Mouse (Mus musculus) heart, postnatal 10 days (tissue): ENCODE measurements around the gene Zrsr1. TPM values are rescaled to one million over a fixed set of nuclear protein-coding genes. Genes with fewer than 3 reads are reported as not detected.

ENCODE experiments used
- DNase-seq, 2 experiments: peaks; one replicate each; pipeline ENCODE4 v3.0.0; 2021
- intact Hi-C: fragments of 180-260 bp; cut with DNase I; formaldehyde crosslinking; loops from one replicate; pipeline ENCODE4 v1.15.1; 2025
- total RNA-seq, 2 experiments: library from RNA; stranded (reverse); gene quantifications; 2 replicates each; pipeline ENCODE4 v1.2.3; 2021

Gene Zrsr1
- total RNA-seq, result 10 to 100 TPM in 1 of 2 experiments, 1 to 10 TPM in 1; 8.8 to 10.1 TPM

- peak; percentile 59 to 64 for DNase-seq
- intact Hi-C loops, result no loop called here
These were observed at the start of gene Zrsr1 for GRCm38 (mm10) chr11:22971835-22972709. Gene Zrsr1, plus strand, starts transcription at chr11:22972005.

GRCm38 (mm10) chr11:22922546-22922945, 49.3 kb upstream of the Zrsr1 start:
- DNase-seq, result no peak
- intact Hi-C loops, result no loop called here

- intact Hi-C loops, result no loop called here
- no peak for DNase-seq
These were observed 48.2 kb upstream of the Zrsr1 start for GRCm38 (mm10) chr11:22923606-22924005.

GRCm38 (mm10) chr11:22928586-22929169, 43.1 kb upstream of the Zrsr1 start:
- intact Hi-C loops, result no loop called here
- no peak for DNase-seq

- no peak for DNase-seq
- intact Hi-C loops, result no loop called here
These were observed 41.7 kb upstream of the Zrsr1 start for GRCm38 (mm10) chr11:22930129-22930528.

- intact Hi-C loops, result no loop called here
- DNase-seq, result no peak
These were observed 40.4 kb upstream of the Zrsr1 start for GRCm38 (mm10) chr11:22931320-22931905.

- DNase-seq, result no peak
These were observed 39.6 kb upstream of the Zrsr1 start for GRCm38 (mm10) chr11:22932167-22932566.

GRCm38 (mm10) chr11:22936446-22937125, 35.2 kb upstream of the Zrsr1 start:
- DNase-seq, result no peak
- intact Hi-C loops, result no loop called here

More at GRCm38 (mm10) chr11:22932167-22932566, 39.6 kb upstream of the Zrsr1 start:
- intact Hi-C loops, result no loop called here

- intact Hi-C loops, result no loop called here
- no peak for DNase-seq
These were observed 34.0 kb upstream of the Zrsr1 start for GRCm38 (mm10) chr11:22937716-22938316.

GRCm38 (mm10) chr11:22938983-22939382, 32.8 kb upstream of the Zrsr1 start:
- DNase-seq, result no peak
- intact Hi-C loops, result no loop called here

- intact Hi-C loops, result no loop called here
- DNase-seq, result no peak
These were observed 22.7 kb upstream of the Zrsr1 start for GRCm38 (mm10) chr11:22949101-22949500.

GRCm38 (mm10) chr11:22950131-22950530, 21.7 kb upstream of the Zrsr1 start:
- intact Hi-C loops, result no loop called here
- DNase-seq, result no peak

- intact Hi-C loops, result no loop called here
- no peak for DNase-seq
These were observed 19.1 kb upstream of the Zrsr1 start for GRCm38 (mm10) chr11:22952668-22953067.

- intact Hi-C loops, result loop anchor here (5.0 kb wide), 4 partner anchors 94 to 729 kb away; partner anchors contain the start of gene B3gnt2
- DNase-seq, result no peak
These were observed 15.5 kb upstream of the Zrsr1 start for GRCm38 (mm10) chr11:22956346-22956745.

GRCm38 (mm10) chr11:22956830-22957229, 15.0 kb upstream of the Zrsr1 start:
- intact Hi-C loops, result loop anchor here (1.0 to 5.0 kb wide), 5 partner anchors 95 to 730 kb away; partner anchors contain the start of gene B3gnt2
- DNase-seq, result peak; percentile 80 to 85

GRCm38 (mm10) chr11:22957791-22958374, 13.9 kb upstream of the Zrsr1 start:
- intact Hi-C loops, result loop anchor here (1.0 to 5.0 kb wide), 5 partner anchors 96 to 731 kb away; partner anchors contain the start of gene B3gnt2
- DNase-seq, result peak in 1 of 2 experiments; percentile 22

- intact Hi-C loops, result no loop called here
- DNase-seq, result no peak
These were observed 9.7 kb upstream of the Zrsr1 start for GRCm38 (mm10) chr11:22962101-22962500.

- DNase-seq, result no peak
- intact Hi-C loops, result no loop called here
These were observed 7.4 kb upstream of the Zrsr1 start for GRCm38 (mm10) chr11:22964401-22964800.

- DNase-seq, result no peak
- intact Hi-C loops, result no loop called here
These were observed 6.3 kb upstream of the Zrsr1 start for GRCm38 (mm10) chr11:22965503-22965902.

- DNase-seq, result no peak
- intact Hi-C loops, result no loop called here
These were observed 2.3 kb upstream of the Zrsr1 start for GRCm38 (mm10) chr11:22969486-22969885.
